Mouse (Mus musculus) lung, embryonic 16.5 days (tissue): ENCODE measurements around the gene Magi2. TPM values are rescaled to one million over a fixed set of nuclear protein-coding genes. Genes with fewer than 3 reads are reported as not detected.

ENCODE experiments used
- ATAC-seq: fragments of 200-750 bp; cut with Nextera tagmentation; 2 replicates; pipeline ENCODE4 v1.8.0; 2017; ENCODE audit warnings: low read depth, mild to moderate bottlenecking, moderate library complexity
- H3K27ac ChIP-seq: fragments of 300-500 bp; sonication (generic); 2 replicates; pipeline ENCODE4 v1.5.1; 2014; ENCODE audit warnings: mild to moderate bottlenecking, control low read depth, low read length
- H3K27me3 ChIP-seq: fragments of 300-500 bp; sonication (generic); 2 replicates; pipeline ENCODE4 v1.6.1; 2014; ENCODE audit warnings: low read depth, low read length, mixed read lengths; ENCODE audit not compliant: control insufficient read depth, insufficient read depth
- H3K36me3 ChIP-seq: fragments of 300-500 bp; sonication (generic); 2 replicates; pipeline ENCODE4 v1.6.1; 2014; ENCODE audit warnings: low read length; ENCODE audit not compliant: control insufficient read depth, insufficient read depth
- H3K4me1 ChIP-seq: fragments of 300-500 bp; sonication (generic); replicated peaks from 2 replicates; pipeline ENCODE4 v1.6.1; 2014; ENCODE audit warnings: low read length, mixed read lengths; ENCODE audit not compliant: control insufficient read depth, insufficient read depth
- H3K4me2 ChIP-seq: fragments of 300-500 bp; sonication (generic); 2 replicates; pipeline ENCODE4 v1.6.1; 2014; ENCODE audit warnings: low read depth, low read length, control low read depth
- H3K4me3 ChIP-seq: fragments of 300-500 bp; sonication (generic); 2 replicates; pipeline ENCODE4 v1.5.1; 2014; ENCODE audit warnings: mild to moderate bottlenecking, low read length, control low read depth
- H3K9ac ChIP-seq: fragments of 300-500 bp; sonication (generic); 2 replicates; pipeline ENCODE4 v1.6.1; 2014; ENCODE audit warnings: low read length, control low read depth
- H3K9me3 ChIP-seq: fragments of 300-500 bp; sonication (generic); 2 replicates; pipeline ENCODE4 v1.6.1; 2016; ENCODE audit warnings: low read length; ENCODE audit not compliant: control insufficient read depth
- WGBS: fragments of 180-500 bp; shearing (Covaris S2); extraction: QIAGEN DNeasy Blood & Tissue Kit; methylation state at CpG from one replicate; pipeline ENCODE4 v1.1.7; 2014; 5-methylcytosine and 5-hydroxymethylcytosine counted together
- polyA plus RNA-seq: library from polyadenylated mRNA; unstranded; fragments of >200 nt; fragmentation: Nextera tagmentation; extraction: Ambion mirVana; gene quantifications from 2 replicates; pipeline ENCODE4 v1.2.1, GENCODE M21; 2015

Gene Magi2
- polyA plus RNA-seq, 1 experiment from 2014 or later, result 2.5 TPM

GRCm38 (mm10) chr5:20544374-20544773 lies 1317.5 kb downstream of the Magi2 start:
- no peak overlapping the region for H3K27ac ChIP-seq
- no peak overlapping the region for H3K4me3 ChIP-seq
- no peak for ATAC-seq
- no peaks in the 10 kb centered on the region for H3K9me3 ChIP-seq
- WGBS, result 61% methylated on average over 5 of the region's 5 CpGs
- no peak overlapping the region for H3K9ac ChIP-seq
- H3K4me2 ChIP-seq, result no peak overlapping the region
- no peaks in the 10 kb centered on the region for H3K4me1 ChIP-seq
- H3K27me3 ChIP-seq, result no peaks in the 10 kb centered on the region
- no peaks in the 10 kb centered on the region for H3K36me3 ChIP-seq

DNA sequence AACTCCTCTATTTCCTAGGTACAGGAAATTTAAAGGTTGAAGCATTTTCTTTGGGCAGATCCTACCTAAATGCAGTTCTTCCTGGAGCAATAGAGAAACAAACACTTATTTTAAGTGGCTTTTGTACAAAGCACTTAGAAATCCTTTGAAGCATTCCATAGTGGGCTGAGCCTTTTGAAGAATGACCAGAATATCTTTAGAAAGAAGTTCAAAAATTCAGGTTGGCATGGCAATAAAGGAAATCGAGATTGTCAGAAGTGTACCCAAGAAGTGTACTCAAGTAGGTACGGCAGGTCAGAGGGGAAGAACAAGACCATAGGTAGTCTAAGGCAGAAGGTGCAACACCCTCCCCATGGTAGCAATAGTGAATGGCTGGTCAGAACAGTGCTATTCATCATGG lies 1332.5 kb downstream of the Magi2 start:
- no peaks in the 10 kb centered on the region for H3K36me3 ChIP-seq
- no peak overlapping the region for H3K4me2 ChIP-seq
- WGBS, result 69% methylated on average over 2 of the region's 2 CpGs
- H3K27ac ChIP-seq, result peak overlapping the region; percentile 50
- H3K4me1 ChIP-seq, result 0 out of 2 replicates have a peak, but pooled peaks cover 2% of the 10 kb centered on the region
- ATAC-seq, result peak; percentile 82
- H3K9ac ChIP-seq, result no peak overlapping the region
- no peak overlapping the region for H3K4me3 ChIP-seq
- H3K27me3 ChIP-seq, result no peaks in the 10 kb centered on the region
- no peaks in the 10 kb centered on the region for H3K9me3 ChIP-seq

GRCm38 (mm10) chr5:20559821-20560220 lies 1333.0 kb downstream of the Magi2 start:
- no peak overlapping the region for H3K4me2 ChIP-seq
- WGBS, result 53% methylated on average over 4 of the region's 4 CpGs
- H3K36me3 ChIP-seq, result no peaks in the 10 kb centered on the region
- peak overlapping the region; percentile 50 for H3K27ac ChIP-seq
- H3K9ac ChIP-seq, result no peak overlapping the region
- ATAC-seq, result no peak
- H3K9me3 ChIP-seq, result no peaks in the 10 kb centered on the region
- no peaks in the 10 kb centered on the region for H3K27me3 ChIP-seq
- H3K4me3 ChIP-seq, result no peak overlapping the region
- 0 out of 2 replicates have a peak, but pooled peaks cover 2% of the 10 kb centered on the region for H3K4me1 ChIP-seq

- no peak overlapping the region for H3K4me2 ChIP-seq
- H3K9me3 ChIP-seq, result no peaks in the 10 kb centered on the region
- 42% methylated on average over 6 of the region's 6 CpGs for WGBS
- no peaks in the 10 kb centered on the region for H3K36me3 ChIP-seq
- no peak overlapping the region for H3K4me3 ChIP-seq
- ATAC-seq, result no peak
- no peaks in the 10 kb centered on the region for H3K4me1 ChIP-seq
- no peaks in the 10 kb centered on the region for H3K27me3 ChIP-seq
- H3K27ac ChIP-seq, result no peak overlapping the region
- no peak overlapping the region for H3K9ac ChIP-seq
Observed at GRCm38 (mm10) chr5:20568421-20568820, 1341.6 kb downstream of the Magi2 start.

GRCm38 (mm10) chr5:20568966-20569365 lies 1342.1 kb downstream of the Magi2 start:
- no peak for ATAC-seq
- Histone ChIP-seq H3K9ac (no peak overlapping the region), H3K9me3 (no peaks in the 10 kb centered on the region), H3K27ac (no peak overlapping the region), H3K4me2 (no peak overlapping the region), H3K36me3 (no peaks in the 10 kb centered on the region), H3K4me1 (no peaks in the 10 kb centered on the region), H3K27me3 (no peaks in the 10 kb centered on the region), H3K4me3 (no peak overlapping the region)
- 93% methylated on average over 7 of the region's 7 CpGs for WGBS

- 41% methylated on average over 2 of the region's 2 CpGs for WGBS
- Histone ChIP-seq H3K36me3 (no peaks in the 10 kb centered on the region), H3K9ac (no peak overlapping the region), H3K27me3 (no peaks in the 10 kb centered on the region), H3K9me3 (no peaks in the 10 kb centered on the region), H3K4me3 (no peak overlapping the region), H3K4me2 (no peak overlapping the region), H3K4me1 (no peaks in the 10 kb centered on the region), H3K27ac (no peak overlapping the region)
- ATAC-seq, result no peak
Observed at GRCm38 (mm10) chr5:20574816-20575215, 1348.0 kb downstream of the Magi2 start.

DNA sequence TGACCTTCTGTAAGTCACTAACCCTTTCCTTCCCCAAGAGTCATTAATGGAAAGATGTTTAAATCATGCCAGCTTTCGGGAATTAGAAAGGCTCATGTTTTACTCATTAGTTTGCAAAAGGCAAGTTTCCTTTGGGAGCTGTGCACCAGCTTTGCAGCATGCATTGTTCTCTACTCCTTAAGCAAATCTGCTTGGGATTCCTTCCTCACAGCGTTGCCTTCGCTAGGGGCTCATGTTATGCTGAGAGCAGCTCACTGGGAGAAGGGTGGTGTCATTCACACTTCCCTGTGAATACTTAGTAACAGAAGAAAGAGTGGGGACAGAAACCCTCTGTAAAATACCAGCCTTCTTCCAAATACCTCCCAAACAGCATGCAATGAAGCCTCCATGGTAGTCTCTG lies 1349.0 kb downstream of the Magi2 start:
- Histone ChIP-seq H3K4me3 (no peak overlapping the region), H3K4me1 (no peaks in the 10 kb centered on the region), H3K4me2 (no peak overlapping the region), H3K27ac (no peak overlapping the region), H3K9ac (no peak overlapping the region), H3K9me3 (no peaks in the 10 kb centered on the region), H3K36me3 (no peaks in the 10 kb centered on the region), H3K27me3 (no peaks in the 10 kb centered on the region)
- 44% methylated on average over 3 of the region's 3 CpGs for WGBS
- ATAC-seq, result no peak

GRCm38 (mm10) chr5:20576266-20576665 lies 1349.4 kb downstream of the Magi2 start:
- no peak overlapping the region for H3K4me3 ChIP-seq
- H3K9ac ChIP-seq, result no peak overlapping the region
- no peak for ATAC-seq
- no peak overlapping the region for H3K4me2 ChIP-seq
- H3K36me3 ChIP-seq, result no peaks in the 10 kb centered on the region
- no peaks in the 10 kb centered on the region for H3K9me3 ChIP-seq
- no peaks in the 10 kb centered on the region for H3K4me1 ChIP-seq
- H3K27me3 ChIP-seq, result no peaks in the 10 kb centered on the region
- H3K27ac ChIP-seq, result no peak overlapping the region

DNA sequence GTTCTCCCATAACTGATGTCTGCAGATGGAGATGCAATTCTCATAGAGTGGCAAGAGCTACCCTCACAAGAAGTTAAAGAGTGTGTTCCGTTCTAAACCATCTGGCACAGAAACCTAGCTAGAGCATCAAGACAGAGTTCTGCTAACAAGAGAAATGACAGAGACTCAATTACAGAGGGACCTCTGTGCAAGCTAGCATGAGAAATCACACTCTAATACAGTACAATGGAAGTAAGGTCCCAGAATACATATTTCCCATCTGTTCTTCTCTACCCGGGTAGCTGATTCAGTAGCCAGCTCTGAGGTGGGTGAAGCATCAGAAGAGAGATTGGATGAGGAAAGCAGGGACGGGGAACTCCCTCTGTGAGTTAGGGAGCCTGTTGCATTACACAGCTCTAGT lies 1351.8 kb downstream of the Magi2 start:
- no peak overlapping the region for H3K27ac ChIP-seq
- no peak overlapping the region for H3K4me2 ChIP-seq
- H3K4me3 ChIP-seq, result no peak overlapping the region
- 81% methylated on average over 3 of the region's 3 CpGs for WGBS
- no peaks in the 10 kb centered on the region for H3K4me1 ChIP-seq
- no peak for ATAC-seq
- no peaks in the 10 kb centered on the region for H3K27me3 ChIP-seq
- no peaks in the 10 kb centered on the region for H3K36me3 ChIP-seq
- H3K9ac ChIP-seq, result no peak overlapping the region
- no peaks in the 10 kb centered on the region for H3K9me3 ChIP-seq

- Histone ChIP-seq H3K4me2 (no peak overlapping the region), H3K27ac (no peak overlapping the region), H3K4me1 (no peaks in the 10 kb centered on the region), H3K4me3 (no peak overlapping the region), H3K27me3 (no peaks in the 10 kb centered on the region), H3K9me3 (no peaks in the 10 kb centered on the region), H3K36me3 (no peaks in the 10 kb centered on the region), H3K9ac (no peak overlapping the region)
- 83% methylated on average over 4 of the region's 4 CpGs for WGBS
- no peak for ATAC-seq
Observed at GRCm38 (mm10) chr5:20580619-20581018, 1353.8 kb downstream of the Magi2 start.
